Mouse (Mus musculus): Measurements from ENCODE around the gene Fignl2. TPM values are rescaled to one million over a fixed set of nuclear protein-coding genes. Genes with fewer than 3 reads are reported as not detected.

The Fignl2 gene
- polyA plus RNA-seq, 1 experiment from 2014 or later: 0.04 TPM

GRCm38 (mm10) chr15:101095392-101095791, 17.0 kb upstream of the Fignl2 start:
- H3K36me3 ChIP-seq (ENCODE audit: control insufficient read depth, insufficient read depth, low read length): no peaks in the 10 kb centered on the region
- no peak overlapping the region for H3K4me3 ChIP-seq (ENCODE audit: low read depth, low read length)
- H3K9me3 ChIP-seq (replicated peaks; ENCODE audit: control insufficient read depth, low read length, poor library complexity, severe bottlenecking): no peaks in the 10 kb centered on the region
- 56% methylated on average over 3 of the region's 3 CpGs for WGBS
- H3K4me1 ChIP-seq (ENCODE audit: control insufficient read depth, insufficient read depth, low read length): peaks cover 19% of the 10 kb centered on the region
- no peak overlapping the region for H3K27ac ChIP-seq (ENCODE audit: low read length)
- no peaks in the 10 kb centered on the region for H3K27me3 ChIP-seq (ENCODE audit: control insufficient read depth, insufficient read depth, low read depth, low read length)
- ATAC-seq: no peak
- H3K9ac ChIP-seq (ENCODE audit: low read depth, low read length): no peak overlapping the region
- H3K4me2 ChIP-seq (ENCODE audit: low read length): no peak overlapping the region

- Histone ChIP-seq H3K4me2 (ENCODE audit: low read length) (no peak overlapping the region), H3K4me3 (ENCODE audit: low read depth, low read length) (no peak overlapping the region), H3K36me3 (ENCODE audit: control insufficient read depth, insufficient read depth, low read length) (no peaks in the 10 kb centered on the region), H3K9me3 (replicated peaks; ENCODE audit: control insufficient read depth, low read length, poor library complexity, severe bottlenecking) (no peaks in the 10 kb centered on the region), H3K27me3 (ENCODE audit: control insufficient read depth, insufficient read depth, low read depth, low read length) (no peaks in the 10 kb centered on the region), H3K9ac (ENCODE audit: low read depth, low read length) (no peak overlapping the region), H3K27ac (ENCODE audit: low read length) (no peak overlapping the region), H3K4me1 (ENCODE audit: control insufficient read depth, insufficient read depth, low read length) (peaks cover 19% of the 10 kb centered on the region)
- 70% methylated on average over 9 of the region's 9 CpGs for WGBS
- ATAC-seq: no peak
These were observed 16.6 kb upstream of the Fignl2 start for GRCm38 (mm10) chr15:101094979-101095378.

GRCm38 (mm10) chr15:101093988-101094387, 15.6 kb upstream of the Fignl2 start:
- no peaks in the 10 kb centered on the region for H3K36me3 ChIP-seq (ENCODE audit: control insufficient read depth, insufficient read depth, low read length)
- H3K27me3 ChIP-seq (ENCODE audit: control insufficient read depth, insufficient read depth, low read depth, low read length): no peaks in the 10 kb centered on the region
- no peak for ATAC-seq
- H3K4me2 ChIP-seq (ENCODE audit: low read length): no peak overlapping the region
- H3K4me1 ChIP-seq (ENCODE audit: control insufficient read depth, insufficient read depth, low read length): peaks cover 19% of the 10 kb centered on the region
- H3K4me3 ChIP-seq (ENCODE audit: low read depth, low read length): no peak overlapping the region
- no peaks in the 10 kb centered on the region for H3K9me3 ChIP-seq (replicated peaks; ENCODE audit: control insufficient read depth, low read length, poor library complexity, severe bottlenecking)
- 34% methylated on average over 6 of the region's 6 CpGs for WGBS
- no peak overlapping the region for H3K9ac ChIP-seq (ENCODE audit: low read depth, low read length)
- no peak overlapping the region for H3K27ac ChIP-seq (ENCODE audit: low read length)

- Histone ChIP-seq H3K27me3 (ENCODE audit: control insufficient read depth, insufficient read depth, low read depth, low read length) (no peaks in the 10 kb centered on the region), H3K9me3 (replicated peaks; ENCODE audit: control insufficient read depth, low read length, poor library complexity, severe bottlenecking) (no peaks in the 10 kb centered on the region), H3K9ac (ENCODE audit: low read depth, low read length) (no peak overlapping the region; the same call in 1 of the 2 replicates), H3K27ac (ENCODE audit: low read length) (peak overlapping the region; percentile 6; the same call in 1 of the 2 replicates), H3K4me1 (ENCODE audit: control insufficient read depth, insufficient read depth, low read length) (peaks cover 22% of the 10 kb centered on the region), H3K4me3 (ENCODE audit: low read depth, low read length) (no peak overlapping the region), H3K36me3 (ENCODE audit: control insufficient read depth, insufficient read depth, low read length) (no peaks in the 10 kb centered on the region), H3K4me2 (ENCODE audit: low read length) (peak overlapping the region; percentile 30)
- WGBS: 8% methylated on average over 25 of the region's 25 CpGs
- peak; percentile 82 for ATAC-seq
These were observed 14.7 kb upstream of the Fignl2 start for GRCm38 (mm10) chr15:101092829-101093648.

GRCm38 (mm10) chr15:101092121-101092828, 13.9 kb upstream of the Fignl2 start:
- peak; percentile 43; the same call in 1 of the 2 replicates for ATAC-seq
- H3K4me3 ChIP-seq (ENCODE audit: low read depth, low read length): no peak overlapping the region
- no peak overlapping the region; the same call in 1 of the 2 replicates for H3K4me2 ChIP-seq (ENCODE audit: low read length)
- 18% methylated on average over 14 of the region's 14 CpGs for WGBS
- peak overlapping the region; percentile 6; the same call in 1 of the 2 replicates for H3K27ac ChIP-seq (ENCODE audit: low read length)
- H3K4me1 ChIP-seq (ENCODE audit: control insufficient read depth, insufficient read depth, low read length): peaks cover 18% of the 10 kb centered on the region
- H3K9me3 ChIP-seq (replicated peaks; ENCODE audit: control insufficient read depth, low read length, poor library complexity, severe bottlenecking): no peaks in the 10 kb centered on the region
- no peaks in the 10 kb centered on the region for H3K36me3 ChIP-seq (ENCODE audit: control insufficient read depth, insufficient read depth, low read length)
- no peaks in the 10 kb centered on the region for H3K27me3 ChIP-seq (ENCODE audit: control insufficient read depth, insufficient read depth, low read depth, low read length)
- H3K9ac ChIP-seq (ENCODE audit: low read depth, low read length): no peak overlapping the region

- WGBS: 94% methylated on average over 8 of the region's 8 CpGs
- Histone ChIP-seq H3K36me3 (ENCODE audit: control insufficient read depth, insufficient read depth, low read length) (no peaks in the 10 kb centered on the region), H3K4me3 (ENCODE audit: low read depth, low read length) (no peak overlapping the region), H3K9me3 (replicated peaks; ENCODE audit: control insufficient read depth, low read length, poor library complexity, severe bottlenecking) (no peaks in the 10 kb centered on the region), H3K27me3 (ENCODE audit: control insufficient read depth, insufficient read depth, low read depth, low read length) (no peaks in the 10 kb centered on the region), H3K4me1 (ENCODE audit: control insufficient read depth, insufficient read depth, low read length) (peaks cover 18% of the 10 kb centered on the region), H3K9ac (ENCODE audit: low read depth, low read length) (no peak overlapping the region), H3K27ac (ENCODE audit: low read length) (no peak overlapping the region), H3K4me2 (ENCODE audit: low read length) (no peak overlapping the region)
- no peak for ATAC-seq
These were observed 13.2 kb upstream of the Fignl2 start for GRCm38 (mm10) chr15:101091551-101091950.

GRCm38 (mm10) chr15:101088291-101088690, 9.9 kb upstream of the Fignl2 start:
- Histone ChIP-seq H3K4me3 (ENCODE audit: low read depth, low read length) (no peak overlapping the region), H3K4me2 (ENCODE audit: low read length) (no peak overlapping the region), H3K9me3 (replicated peaks; ENCODE audit: control insufficient read depth, low read length, poor library complexity, severe bottlenecking) (no peaks in the 10 kb centered on the region), H3K36me3 (ENCODE audit: control insufficient read depth, insufficient read depth, low read length) (no peaks in the 10 kb centered on the region), H3K27me3 (ENCODE audit: control insufficient read depth, insufficient read depth, low read depth, low read length) (no peaks in the 10 kb centered on the region), H3K4me1 (ENCODE audit: control insufficient read depth, insufficient read depth, low read length) (peaks cover 16% of the 10 kb centered on the region), H3K27ac (ENCODE audit: low read length) (peak overlapping the region; percentile 31), H3K9ac (ENCODE audit: low read depth, low read length) (no peak overlapping the region)
- WGBS: 23% methylated on average over 4 of the region's 4 CpGs
- no peak for ATAC-seq

- Histone ChIP-seq H3K4me2 (ENCODE audit: low read length) (no peak overlapping the region), H3K27me3 (ENCODE audit: control insufficient read depth, insufficient read depth, low read depth, low read length) (no peaks in the 10 kb centered on the region), H3K9me3 (replicated peaks; ENCODE audit: control insufficient read depth, low read length, poor library complexity, severe bottlenecking) (no peaks in the 10 kb centered on the region), H3K4me3 (ENCODE audit: low read depth, low read length) (no peak overlapping the region), H3K36me3 (ENCODE audit: control insufficient read depth, insufficient read depth, low read length) (no peaks in the 10 kb centered on the region), H3K4me1 (ENCODE audit: control insufficient read depth, insufficient read depth, low read length) (peaks cover 7% of the 10 kb centered on the region), H3K27ac (ENCODE audit: low read length) (no peak overlapping the region), H3K9ac (ENCODE audit: low read depth, low read length) (no peak overlapping the region)
- WGBS: 78% methylated on average over 3 of the region's 3 CpGs
- no peak for ATAC-seq
These were observed 8.6 kb upstream of the Fignl2 start for GRCm38 (mm10) chr15:101086956-101087355.

GRCm38 (mm10) chr15:101086451-101086850, 8.1 kb upstream of the Fignl2 start:
- Histone ChIP-seq H3K27me3 (ENCODE audit: control insufficient read depth, insufficient read depth, low read depth, low read length) (no peaks in the 10 kb centered on the region), H3K4me1 (ENCODE audit: control insufficient read depth, insufficient read depth, low read length) (peaks cover 7% of the 10 kb centered on the region), H3K9me3 (replicated peaks; ENCODE audit: control insufficient read depth, low read length, poor library complexity, severe bottlenecking) (no peaks in the 10 kb centered on the region), H3K9ac (ENCODE audit: low read depth, low read length) (no peak overlapping the region), H3K27ac (ENCODE audit: low read length) (no peak overlapping the region), H3K4me3 (ENCODE audit: low read depth, low read length) (no peak overlapping the region), H3K4me2 (ENCODE audit: low read length) (no peak overlapping the region), H3K36me3 (ENCODE audit: control insufficient read depth, insufficient read depth, low read length) (no peaks in the 10 kb centered on the region)
- no peak for ATAC-seq
- WGBS: 79% methylated on average over 9 of the region's 9 CpGs

Measured in midbrain, embryonic 16.5 days (tissue).